Mouse (Mus musculus) bone marrow, adult 2 months (tissue): ENCODE results near the gene Clk2.

Experiments used
- CTCF ChIP-seq: fragments of 200-500 bp; IDR thresholded peaks from 2 replicates; pipeline ENCODE4 v1.5.1; 2011; ENCODE audit warnings: low read length, control low read depth; ENCODE audit not compliant: control insufficient read depth, insufficient read depth
- POLR2A ChIP-seq: fragments of 200-500 bp; IDR thresholded peaks from 2 replicates; pipeline ENCODE4 v1.6.1; 2011; ENCODE audit warnings: low read depth, mild to moderate bottlenecking, control low read depth, low read length, borderline replicate concordance; ENCODE audit not compliant: control insufficient read depth

DNA sequence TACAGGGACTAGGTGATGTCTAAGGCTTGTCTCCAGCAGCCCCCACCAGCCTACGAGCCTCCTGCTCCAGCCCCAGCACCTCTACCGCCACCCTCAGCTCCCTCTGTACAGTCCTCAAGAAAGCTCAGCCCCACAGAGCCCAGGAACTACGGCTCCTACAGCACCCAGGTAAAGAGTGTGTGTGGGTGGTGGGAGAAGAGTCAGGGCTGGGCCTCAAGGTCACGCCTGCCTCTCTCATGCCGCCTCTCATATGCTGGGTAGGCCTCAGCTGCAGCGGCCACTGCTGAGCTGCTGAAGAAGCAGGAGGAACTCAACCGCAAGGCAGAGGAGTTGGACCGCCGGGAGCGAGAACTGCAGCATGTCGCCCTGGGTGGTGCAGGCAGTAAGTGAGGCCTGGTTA, 14.5 kb downstream of the Clk2 start:
- no peak for TF ChIP-seq CTCF
- no peak for TF ChIP-seq POLR2A
